ENCODE assay signal across 9 mouse cellular contexts in the genomic region with DNA sequence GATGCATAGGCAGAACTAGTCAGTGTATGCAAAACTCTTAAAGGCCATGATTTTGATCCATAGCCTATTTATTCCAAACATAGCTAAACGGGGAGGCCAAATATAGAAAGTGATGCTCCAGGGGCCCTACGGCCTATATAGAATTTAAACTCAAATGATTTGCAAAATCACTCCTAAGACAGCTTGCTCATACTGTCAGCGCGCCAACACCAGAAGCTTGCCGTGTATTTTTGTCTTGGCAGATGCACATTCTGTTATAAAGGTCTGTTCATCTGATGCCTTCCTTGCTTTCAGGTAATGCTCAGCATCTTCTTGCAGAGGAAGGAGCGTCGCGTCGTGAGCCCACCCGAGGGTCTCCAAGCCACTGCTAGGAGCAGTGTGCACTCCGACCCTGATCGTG.
DNase-seq lines count a peak whose midpoint lies in the region; ATAC-seq lines count a peak whose summit lies in the region.
"Had no signal": no experiment of that assay in that cellular context is flagged by ENCODE, and none has a peak within 500 bp of the region (broad histone marks: within the 10 kb centered on the region; RNA-seq: fewer than 3 reads in every experiment).

No protein-coding gene starts in this region.

- DNase-seq in cerebellum, adult 8-10 months: peak; percentile 18
- DNase-seq in layer of hippocampus, postnatal 36 days: peak; percentile 46 to 62
- DNase-seq in right cerebral cortex, postnatal 14 days: peak; percentile 71
- DNase-seq in B cell, adult 2 months: no peak
- DNase-seq in adrenal gland, adult 8-10 months: no peak
- no peak for DNase-seq in gastrocnemius, postnatal 4 days (ENCODE audit: low spot score in 2 of 2)
- DNase-seq: lung, postnatal 4 days had no signal

- peak; percentile 74 for ATAC-seq in frontal cortex, adult (ENCODE audit: low TSS enrichment)
- ATAC-seq: liver, embryonic 12.5 days had no signal

Comparison
In these comparisons a context has a peak if more than half of its experiments do, and no peak if none do; other contexts are left out.
1. DNase-seq: peak in cerebellum, adult 8-10 months (single experiment), layer of hippocampus, postnatal 36 days (2 of 2) and right cerebral cortex, postnatal 14 days (single experiment); none in B cell, adult 2 months (0 of 2), adrenal gland, adult 8-10 months (single experiment) and gastrocnemius, postnatal 4 days (0 of 2).